5 mouse cellular contexts compared by ENCODE assay signal in genomic region chr7:120953591-120953990, GRCm38 (mm10). TPM values are rescaled to one million over a fixed set of nuclear protein-coding genes. Genes with fewer than 3 reads are reported as not detected.
"Had no signal": no experiment of that assay in that cellular context is flagged by ENCODE, and none has a peak within 500 bp of the region (broad histone marks: within the 10 kb centered on the region; RNA-seq: fewer than 3 reads in every experiment).

No protein-coding gene starts in this region.

RNA-seq across cellular contexts. Expression of gene Mfsd13b, which starts 28.7 kb away (rescaled TPM):
- total RNA-seq: megakaryocyte, adult 5-6 weeks; neutrophil, adult 5-6 weeks had no signal
- polyA plus RNA-seq: lung, embryonic 14.5 days; midbrain, embryonic 14.5 days; neural tube, embryonic 14.5 days had no signal
